Mouse (Mus musculus): ENCODE results near the gene Rab11fip3. TPM values are rescaled to one million over a fixed set of nuclear protein-coding genes. Genes with fewer than 3 reads are reported as not detected.
"Not testable (repeated sequence)": the region's sequence is repeated elsewhere in the genome, so short reads cannot be mapped to it uniquely, and the experiment has no call there.

The Rab11fip3 gene
- polyA plus RNA-seq (2015; fragmentation: Nextera tagmentation; extraction: Ambion mirVana), result 18.3 and 19.6 TPM in 2 replicates

- H3K9me3 ChIP-seq (replicated peaks), result no peaks in the 10 kb centered on the region
- ATAC-seq (ENCODE audit: insufficient number of reproducible peaks, low FRiP score, low TSS enrichment, low read depth), result peak; percentile 91
- under 1% methylated on average over 94 of the region's 94 CpGs for WGBS
- H3K27me3 ChIP-seq, result no peaks in the 10 kb centered on the region
- H3K4me2 ChIP-seq (replicated peaks), result peak within 1 kb of the TSS; percentile 96
- peak within 1 kb of the TSS; percentile 85 for H3K9ac ChIP-seq
- peak within 1 kb of the TSS; percentile 82 for H3K27ac ChIP-seq (replicated peaks)
- peaks cover 41% of the 10 kb centered on the region for H3K4me1 ChIP-seq
- 0 out of 2 replicates have a peak, but pooled peaks cover 7% of the 10 kb centered on the region for H3K36me3 ChIP-seq
- H3K4me3 ChIP-seq (replicated peaks), result peak within 1 kb of the TSS; percentile 88
Measured at GRCm38 (mm10) chr17:26068831-26069739, at the start of gene Rab11fip3. Gene Rab11fip3 (minus strand): TSS chr17:26069555.

DNA sequence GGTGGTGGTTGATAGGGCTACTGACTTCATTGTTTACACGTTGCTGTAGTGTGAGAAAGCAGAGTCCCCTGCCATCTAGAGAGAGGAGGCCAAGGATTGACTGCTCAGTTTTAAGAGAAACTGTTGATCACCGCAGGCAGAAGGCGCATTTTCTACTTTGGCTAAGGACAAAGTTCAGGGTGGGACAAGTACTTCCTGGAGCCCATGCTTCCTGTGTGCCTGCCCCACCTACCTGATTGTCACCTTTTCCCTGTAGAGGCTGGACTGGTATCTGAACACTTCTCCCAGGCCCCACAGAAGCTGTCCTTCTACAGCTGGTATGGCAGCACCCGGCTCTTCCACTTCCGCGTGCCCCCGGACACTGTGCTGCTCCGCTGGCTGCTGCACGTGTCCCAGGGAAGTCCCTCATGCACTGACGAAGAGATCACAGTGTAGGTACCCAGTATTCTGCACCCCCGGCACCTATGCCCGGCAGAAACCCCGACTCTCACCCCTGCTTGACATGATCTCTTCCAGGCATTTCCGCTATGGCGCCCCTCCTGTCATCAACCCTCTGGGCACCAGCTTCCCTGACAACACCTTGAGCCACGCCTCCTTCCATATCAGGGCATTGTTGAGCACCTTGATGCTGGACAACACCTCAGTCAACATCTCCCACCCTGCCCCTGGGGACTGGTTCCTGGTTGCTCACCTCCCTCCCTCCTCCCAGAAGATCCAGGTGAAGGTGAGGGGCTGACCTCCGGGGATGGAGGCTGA is 47.3 kb upstream of the Rab11fip3 start:
- no peaks in the 10 kb centered on the region for H3K9me3 ChIP-seq (replicated peaks)
- H3K4me2 ChIP-seq (replicated peaks), result no peak overlapping the region
- H3K4me1 ChIP-seq, result peaks cover 12% of the 10 kb centered on the region
- no peak overlapping the region for H3K27ac ChIP-seq (replicated peaks)
- H3K36me3 ChIP-seq, result no peaks in the 10 kb centered on the region
- ATAC-seq (ENCODE audit: insufficient number of reproducible peaks, low FRiP score, low TSS enrichment, low read depth), result no peak
- WGBS, result 81% methylated on average over 17 of the region's 17 CpGs
- H3K9ac ChIP-seq, result no peak overlapping the region
- H3K4me3 ChIP-seq (replicated peaks), result no peak overlapping the region
- peaks cover 75% of the 10 kb centered on the region for H3K27me3 ChIP-seq

DNA sequence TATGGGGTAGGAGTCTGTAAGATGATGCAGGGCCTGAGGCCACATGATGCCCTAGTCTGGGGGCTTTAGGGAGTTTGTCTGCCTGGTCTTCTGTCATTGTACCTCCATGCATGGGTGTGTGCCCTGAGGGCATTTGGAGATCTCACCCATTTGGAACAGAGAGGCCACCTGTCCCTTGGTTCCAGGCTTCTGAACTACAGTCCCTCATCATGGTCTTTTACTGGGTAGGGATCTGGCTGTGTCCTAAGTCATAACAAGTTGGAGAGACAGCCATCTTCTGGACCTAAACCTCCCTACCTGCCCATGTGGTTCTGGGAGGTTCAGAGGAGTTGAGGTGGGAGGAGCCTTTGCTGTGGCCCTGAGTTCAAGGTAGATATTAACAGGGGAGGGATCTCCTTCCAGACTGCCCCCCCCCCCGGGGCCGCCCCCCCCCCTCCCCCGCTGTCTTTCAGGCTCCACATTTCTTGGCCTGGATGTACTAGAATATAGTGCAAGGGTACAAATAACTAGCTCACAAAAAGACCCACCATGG is 46.7 kb upstream of the Rab11fip3 start:
- H3K4me2 ChIP-seq (replicated peaks), result no peak overlapping the region

DNA sequence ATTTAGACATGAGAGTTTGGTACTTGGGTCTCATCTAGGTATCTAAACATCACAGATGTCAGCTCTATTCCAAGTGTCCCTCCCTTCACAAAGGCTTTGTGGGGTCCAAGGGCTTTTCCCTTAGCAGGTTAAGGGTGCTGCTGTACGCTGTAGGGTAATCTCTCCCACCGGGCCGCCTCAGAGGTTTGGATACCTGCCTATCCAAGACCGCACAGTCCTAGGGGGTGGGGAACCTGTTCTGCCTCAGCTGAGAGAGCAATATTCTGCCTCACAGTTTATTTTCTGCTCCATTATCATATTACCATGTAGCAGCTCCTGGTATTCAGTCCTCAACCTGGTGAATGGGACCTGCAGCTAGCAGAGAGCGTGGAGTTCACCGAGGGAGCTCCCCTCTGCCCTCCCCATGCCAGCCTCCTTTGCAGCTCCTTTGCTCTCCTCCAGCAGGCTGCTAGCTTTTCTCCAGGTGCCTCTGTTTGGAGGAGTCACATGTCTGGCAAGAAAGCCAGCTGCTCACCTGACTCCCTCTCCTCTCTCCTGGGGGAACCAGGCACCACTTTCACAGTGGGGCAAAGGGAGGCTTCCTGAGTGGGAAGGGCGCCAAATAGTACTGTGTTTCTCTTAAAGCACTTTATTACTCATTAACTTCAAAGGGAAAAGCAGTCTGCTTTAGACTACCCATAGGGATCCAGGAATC is 46.0 kb upstream of the Rab11fip3 start:
- H3K9me3 ChIP-seq (replicated peaks), result no peaks in the 10 kb centered on the region
- no peak overlapping the region for H3K4me2 ChIP-seq (replicated peaks)
- no peaks in the 10 kb centered on the region for H3K36me3 ChIP-seq
- no peak overlapping the region for H3K9ac ChIP-seq
- ATAC-seq (ENCODE audit: insufficient number of reproducible peaks, low FRiP score, low TSS enrichment, low read depth), result no peak
- 82% methylated on average over 7 of the region's 7 CpGs for WGBS
- peaks cover 88% of the 10 kb centered on the region for H3K27me3 ChIP-seq
- H3K4me1 ChIP-seq, result peaks cover 12% of the 10 kb centered on the region
- no peak overlapping the region for H3K4me3 ChIP-seq (replicated peaks)
- H3K27ac ChIP-seq (replicated peaks), result no peak overlapping the region

More for the DNA sequence above, 46.7 kb upstream of the Rab11fip3 start:
- Histone ChIP-seq H3K4me3 (replicated peaks) (no peak overlapping the region), H3K27ac (replicated peaks) (no peak overlapping the region), H3K9me3 (replicated peaks) (no peaks in the 10 kb centered on the region), H3K27me3 (peaks cover 82% of the 10 kb centered on the region), H3K36me3 (no peaks in the 10 kb centered on the region), H3K4me1 (peaks cover 12% of the 10 kb centered on the region), H3K9ac (no peak overlapping the region)
- ATAC-seq (ENCODE audit: insufficient number of reproducible peaks, low FRiP score, low TSS enrichment, low read depth), result no peak
- WGBS, result 51% methylated on average over 3 of the region's 3 CpGs

DNA sequence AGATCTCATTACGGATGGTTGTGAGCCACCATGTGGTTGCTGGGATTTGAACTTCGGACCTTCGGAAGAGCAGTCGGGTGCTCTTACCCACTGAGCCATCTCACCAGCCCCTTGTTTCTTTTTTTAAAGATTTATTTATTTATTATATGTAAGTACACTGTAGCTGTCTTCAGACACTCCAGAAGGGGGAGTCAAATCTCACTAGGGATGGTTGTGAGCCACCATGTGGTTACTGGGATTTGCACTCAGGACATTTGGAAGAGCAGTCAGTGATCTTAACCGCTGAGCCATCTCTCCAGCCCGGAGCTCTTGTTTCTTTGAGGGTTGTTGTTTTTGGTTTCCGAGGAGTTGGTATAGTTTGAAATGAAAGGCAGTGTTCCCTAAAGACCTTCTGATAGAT is 45.1 kb upstream of the Rab11fip3 start:
- ATAC-seq (ENCODE audit: insufficient number of reproducible peaks, low FRiP score, low TSS enrichment, low read depth); H3K9ac ChIP-seq; H3K27ac ChIP-seq (replicated peaks); H3K4me2 ChIP-seq (replicated peaks); H3K4me3 ChIP-seq (replicated peaks); H3K9me3 ChIP-seq (replicated peaks); H3K36me3 ChIP-seq: not testable (repeated sequence)
- peaks cover 92% of the 10 kb centered on the region for H3K27me3 ChIP-seq
- WGBS, result 66% methylated on average over 7 of the region's 7 CpGs
- peaks cover 12% of the 10 kb centered on the region for H3K4me1 ChIP-seq

DNA sequence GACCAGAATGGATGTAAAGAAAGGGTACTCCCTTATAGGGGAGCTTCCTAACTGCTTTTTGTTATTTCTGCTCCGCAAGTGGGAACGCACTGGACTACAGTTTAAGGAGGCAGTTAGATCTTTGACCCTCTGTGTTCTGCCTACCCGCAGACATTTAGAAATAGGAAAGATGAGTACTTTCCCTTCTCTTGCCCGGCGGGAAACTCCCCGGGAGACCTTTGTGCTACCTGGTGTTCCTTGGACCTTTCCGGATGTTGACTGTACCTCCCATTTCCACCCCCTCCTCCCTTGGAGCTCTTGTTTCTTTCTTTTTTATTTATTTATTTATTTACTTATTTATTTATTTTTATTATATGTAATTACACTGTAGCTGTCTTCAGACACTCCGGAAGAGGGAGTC is 44.7 kb upstream of the Rab11fip3 start:
- Histone ChIP-seq H3K4me1 (peaks cover 12% of the 10 kb centered on the region), H3K36me3 (no peaks in the 10 kb centered on the region), H3K27ac (replicated peaks) (no peak overlapping the region), H3K27me3 (peaks cover 88% of the 10 kb centered on the region), H3K9ac (no peak overlapping the region), H3K4me2 (replicated peaks) (peak overlapping the region; percentile 96), H3K4me3 (replicated peaks) (peak overlapping the region; percentile 58), H3K9me3 (replicated peaks) (no peaks in the 10 kb centered on the region)
- 12% methylated on average over 8 of the region's 8 CpGs for WGBS
- no peak for ATAC-seq (ENCODE audit: insufficient number of reproducible peaks, low FRiP score, low TSS enrichment, low read depth)

DNA sequence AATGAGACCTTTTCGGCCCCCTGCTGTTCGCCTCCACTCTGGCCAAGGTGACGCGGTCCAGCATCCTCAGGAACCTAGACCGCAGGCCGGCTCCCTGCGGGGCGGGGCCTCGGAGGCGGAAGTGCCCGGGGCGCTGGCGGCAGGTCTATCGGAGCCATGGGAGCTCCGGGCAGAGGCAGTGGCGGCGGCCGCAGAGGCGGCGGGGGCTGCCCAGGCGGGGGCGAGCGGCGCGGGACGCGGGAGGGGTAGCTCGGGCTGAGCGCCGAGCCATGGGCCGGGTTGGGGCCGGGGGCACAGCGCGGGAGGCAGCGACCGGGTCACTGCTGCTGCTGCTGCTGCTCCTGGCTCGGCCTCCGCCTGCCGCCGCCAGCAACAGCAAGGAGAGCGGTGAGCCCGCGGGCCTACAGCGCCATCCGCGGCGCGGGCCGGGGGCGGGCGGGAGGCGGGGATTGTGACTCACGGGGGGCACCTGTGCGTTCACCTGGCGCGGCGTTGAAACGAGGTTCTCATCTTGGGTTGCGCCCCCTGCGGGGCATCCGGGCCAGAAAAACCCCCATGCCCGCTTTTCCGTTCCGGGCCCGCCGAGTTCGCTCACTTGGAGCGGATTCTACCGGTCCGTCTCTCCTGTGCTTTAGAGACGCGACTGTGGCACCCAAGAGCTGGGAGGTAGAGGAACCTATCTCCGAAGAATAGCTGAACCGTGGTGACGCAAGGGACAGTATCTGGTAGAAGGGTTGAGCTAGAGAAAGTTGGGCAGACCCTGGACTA is 44.0 kb upstream of the Rab11fip3 start, which contains the start of gene Tmem8:
Tmem8 (plus strand) TSS at position 119 of the 768 bp plus-strand sequence.
- Histone ChIP-seq H3K4me1 (peaks cover 12% of the 10 kb centered on the region), H3K27ac (replicated peaks) (no peak within 1 kb of the TSS), H3K4me2 (replicated peaks) (peak within 1 kb of the TSS; percentile 96), H3K9ac (peak within 1 kb of the TSS; percentile 42; the same call in 1 of the 2 replicates), H3K36me3 (no peaks in the 10 kb centered on the region), H3K9me3 (replicated peaks) (no peaks in the 10 kb centered on the region), H3K27me3 (peaks cover 83% of the 10 kb centered on the region), H3K4me3 (replicated peaks) (peak within 1 kb of the TSS; percentile 58)
- under 1% methylated on average over 71 of the region's 75 CpGs for WGBS
- ATAC-seq (ENCODE audit: insufficient number of reproducible peaks, low FRiP score, low TSS enrichment, low read depth), result peak; percentile 52

- no peaks in the 10 kb centered on the region for H3K36me3 ChIP-seq
- peak overlapping the region; percentile 96 for H3K4me2 ChIP-seq (replicated peaks)
- 14% methylated on average over 14 of the region's 14 CpGs for WGBS
- H3K4me3 ChIP-seq (replicated peaks), result peak overlapping the region; percentile 58
- H3K4me1 ChIP-seq, result peaks cover 12% of the 10 kb centered on the region
- no peaks in the 10 kb centered on the region for H3K9me3 ChIP-seq (replicated peaks)
- ATAC-seq (ENCODE audit: insufficient number of reproducible peaks, low FRiP score, low TSS enrichment, low read depth), result no peak
- H3K27ac ChIP-seq (replicated peaks), result no peak overlapping the region
- H3K27me3 ChIP-seq, result peaks cover 77% of the 10 kb centered on the region
- no peak overlapping the region for H3K9ac ChIP-seq
Measured at GRCm38 (mm10) chr17:26112751-26113150, 43.4 kb upstream of the Rab11fip3 start.

DNA sequence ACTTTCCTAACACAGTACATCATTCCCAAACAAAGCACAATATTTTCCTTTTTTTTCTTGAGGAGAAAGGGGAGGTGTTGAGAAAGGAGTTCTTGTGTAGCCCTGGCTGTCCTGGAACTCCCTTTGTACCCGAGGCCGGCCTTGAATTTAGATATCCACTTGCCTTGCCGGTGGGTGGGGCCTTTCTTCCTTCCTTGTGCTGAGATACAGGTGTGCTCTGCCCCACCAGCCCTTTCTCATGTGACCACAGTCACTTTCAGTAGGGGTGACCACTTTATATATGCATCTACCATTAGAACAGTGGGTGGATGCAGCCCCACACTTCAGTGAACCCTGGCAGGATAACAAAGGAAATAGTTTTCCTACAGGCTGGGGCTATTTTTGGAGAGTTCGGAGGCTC is 42.4 kb upstream of the Rab11fip3 start:
- H3K27me3 ChIP-seq, result peaks cover 67% of the 10 kb centered on the region
- no peak overlapping the region for H3K4me2 ChIP-seq (replicated peaks)
- 21% methylated on average over 4 of the region's 4 CpGs for WGBS
- no peaks in the 10 kb centered on the region for H3K9me3 ChIP-seq (replicated peaks)
- no peaks in the 10 kb centered on the region for H3K36me3 ChIP-seq
- no peak for ATAC-seq (ENCODE audit: insufficient number of reproducible peaks, low FRiP score, low TSS enrichment, low read depth)
- H3K4me3 ChIP-seq (replicated peaks), result no peak overlapping the region
- H3K27ac ChIP-seq (replicated peaks), result no peak overlapping the region
- no peak overlapping the region for H3K9ac ChIP-seq
- H3K4me1 ChIP-seq, result peaks cover 12% of the 10 kb centered on the region

DNA sequence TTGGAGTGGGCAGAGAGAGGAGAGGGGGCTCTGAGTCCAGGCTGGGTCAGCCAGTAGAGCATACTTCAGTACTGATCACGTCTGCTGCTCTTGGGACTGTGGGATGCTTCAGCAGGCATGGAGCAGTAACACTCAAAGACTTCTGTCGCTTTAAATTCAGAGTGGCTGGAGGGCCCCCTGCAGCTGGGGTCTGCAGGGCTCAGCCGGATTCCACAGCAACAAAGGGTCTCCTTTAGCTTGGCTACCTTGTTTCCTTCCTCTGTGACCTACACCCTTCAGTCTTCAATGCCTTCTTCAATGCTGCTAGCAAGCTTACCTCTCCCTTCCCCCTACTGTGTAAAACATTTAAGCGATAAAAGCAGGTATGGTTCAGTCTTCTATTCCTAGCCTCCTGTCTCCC is 41.7 kb upstream of the Rab11fip3 start:
- WGBS, result 3% methylated on average over 4 of the region's 4 CpGs
- H3K9me3 ChIP-seq (replicated peaks), result no peaks in the 10 kb centered on the region
- no peaks in the 10 kb centered on the region for H3K36me3 ChIP-seq
- peaks cover 12% of the 10 kb centered on the region for H3K4me1 ChIP-seq
- H3K27me3 ChIP-seq, result peaks cover 61% of the 10 kb centered on the region
- no peak overlapping the region for H3K4me3 ChIP-seq (replicated peaks)
- H3K4me2 ChIP-seq (replicated peaks), result no peak overlapping the region
- no peak overlapping the region for H3K9ac ChIP-seq
- ATAC-seq (ENCODE audit: insufficient number of reproducible peaks, low FRiP score, low TSS enrichment, low read depth), result no peak
- no peak overlapping the region for H3K27ac ChIP-seq (replicated peaks)
